Mouse (Mus musculus): ENCODE results near the gene Eps15l1. TPM values are rescaled to one million over a fixed set of nuclear protein-coding genes. Genes with fewer than 3 reads are reported as not detected.
A peak's percentile ranks its signal among the peaks of the same experiment; 100 is the strongest.

Gene Eps15l1
- total and polyA plus RNA-seq, 3 experiments: 19.1 to 40.8 TPM; not detected in 1

DNA sequence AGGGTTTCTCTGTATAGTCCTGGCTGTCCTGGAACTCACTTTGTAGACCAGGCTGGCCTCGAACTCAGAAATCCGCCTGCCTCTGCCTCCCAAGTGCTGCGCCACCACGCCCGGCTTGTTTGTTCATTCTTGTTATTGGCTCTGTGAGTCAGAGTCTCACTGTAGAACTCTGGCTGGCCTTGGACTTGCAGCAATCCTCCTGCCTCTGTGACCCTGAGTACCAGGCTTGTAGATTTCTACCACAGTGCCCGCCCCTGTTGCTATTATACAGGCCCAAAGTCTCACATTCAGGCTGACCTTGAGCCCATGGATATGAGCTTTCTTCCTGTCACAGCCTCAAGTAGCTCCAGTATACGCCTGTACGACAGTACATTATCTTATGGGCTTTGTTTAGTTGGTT lies 124.7 kb downstream of the Eps15l1 start:
- Histone ChIP-seq H3K79me2 (ENCODE audit: control insufficient read depth, insufficient read depth, low read length, poor library complexity) (no peaks in the 10 kb centered on the region), H3K9ac (ENCODE audit: control insufficient read depth, low read depth, low read length, poor library complexity, severe bottlenecking) (no peak overlapping the region), H3K4me3 (ENCODE audit: control insufficient read depth in 1 of 2, insufficient read depth in 1 of 2, low read depth in 2 of 2, low read length in 2 of 2) (no peak overlapping the region), H3K27me3 (ENCODE audit: control insufficient read depth in 1 of 2, insufficient read depth in 2 of 2, low read length in 2 of 2) (0 out of 4 replicates have a peak, but pooled peaks cover 0 to 1% of the 10 kb centered on the region in 2 experiments), H3K27ac (ENCODE audit: control insufficient read depth, low read depth, low read length) (no peak overlapping the region), H3K9me3 (replicated peaks; ENCODE audit: insufficient read depth, low read length) (no peaks in the 10 kb centered on the region), H3K36me3 (ENCODE audit: control insufficient read depth in 1 of 2, insufficient read depth in 2 of 2, low read length in 2 of 2) (peaks cover 0 to 7% of the 10 kb centered on the region in 2 experiments; a peak in 2 of 4 replicates), H3K4me1 (ENCODE audit: control insufficient read depth in 1 of 2, insufficient read depth in 2 of 2, low read length in 2 of 2) (peaks cover 4 to 7% of the 10 kb centered on the region in 2 experiments)
- TF ChIP-seq GATA1 (IDR thresholded peaks at IDR 0.05; ENCODE audit: low read depth, low read length): no peak
- no peak for TF ChIP-seq KAT2A (conservative IDR thresholded peaks at IDR 0.05; ENCODE audit: low read depth, low read length)
- no peak for TF ChIP-seq GABPA (IDR thresholded peaks at IDR 0.05; ENCODE audit: low read depth, low read length)
- no peak for TF ChIP-seq ZMIZ1 (IDR thresholded peaks at IDR 0.05; ENCODE audit: low read depth, low read length)
- TF ChIP-seq CTCF (IDR thresholded peaks at IDR 0.05 in 2 of 3, conservative IDR thresholded peaks at IDR 0.05 in 1 of 3; ENCODE audit: control insufficient read depth in 1 of 3, insufficient read depth in 1 of 3, low read depth in 2 of 3, low read length in 3 of 3, poor library complexity in 1 of 3, severe bottlenecking in 1 of 3): no peak
- TF ChIP-seq MAFK (IDR thresholded peaks at IDR 0.05; ENCODE audit: borderline replicate concordance, low read depth, low read length): no peak
- no peak for TF ChIP-seq UBTF (IDR thresholded peaks at IDR 0.05; ENCODE audit: borderline replicate concordance, insufficient read depth, low read depth, low read length)
- TF ChIP-seq E2F4 (IDR thresholded peaks at IDR 0.05; ENCODE audit: borderline replicate concordance, low read depth, low read length): no peak
- TF ChIP-seq NRF1 (IDR thresholded peaks at IDR 0.05; ENCODE audit: insufficient read depth, low read depth, low read length, poor library complexity, severe bottlenecking): no peak
- no peak for TF ChIP-seq JUND (IDR thresholded peaks at IDR 0.05; ENCODE audit: low read depth, low read length)
- no peak for TF ChIP-seq POLR2AphosphoS2 (IDR thresholded peaks at IDR 0.05; ENCODE audit: low read length)
- no peak for TF ChIP-seq MYC (IDR thresholded peaks at IDR 0.05; ENCODE audit: low read depth, low read length)
- TF ChIP-seq HCFC1 (IDR thresholded peaks at IDR 0.05; ENCODE audit: low read depth, low read length): no peak
- TF ChIP-seq MAZ (IDR thresholded peaks at IDR 0.05; ENCODE audit: low read depth, low read length): no peak
- TF ChIP-seq MXI1 (IDR thresholded peaks at IDR 0.05; ENCODE audit: low read depth, low read length): no peak
- no peak for TF ChIP-seq ZKSCAN1 (IDR thresholded peaks at IDR 0.05; ENCODE audit: low read depth, low read length)
- no peak for TF ChIP-seq EP300 (IDR thresholded peaks at IDR 0.05; ENCODE audit: low read depth in 1 of 2, low read length in 2 of 2)
- no peak for DNase-seq (ENCODE audit: low read depth, low spot score)

DNA sequence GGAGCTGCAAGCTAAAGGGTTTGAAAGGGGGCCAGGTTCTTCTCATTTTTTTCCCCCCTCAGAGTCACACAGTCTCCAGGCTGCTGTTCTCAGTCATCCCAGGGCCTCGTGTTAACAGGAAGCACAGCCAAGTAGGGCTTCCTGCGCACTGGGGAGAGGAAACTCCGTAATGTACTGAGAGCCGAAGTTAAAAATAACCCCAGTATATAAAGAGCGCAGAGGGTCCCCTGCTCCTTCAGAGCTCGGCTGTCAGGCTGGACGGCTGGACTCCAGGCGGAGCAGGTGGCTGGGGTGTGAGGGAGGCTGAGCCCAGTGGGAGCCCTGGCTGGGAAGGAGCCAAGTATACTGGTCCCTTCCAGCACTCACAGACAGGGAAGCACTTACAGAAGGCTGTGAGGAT lies 125.6 kb downstream of the Eps15l1 start:
- H3K27me3 ChIP-seq (ENCODE audit: control insufficient read depth in 1 of 2, insufficient read depth in 2 of 2, low read length in 2 of 2): 0 out of 4 replicates have a peak, but pooled peaks cover 0 to 1% of the 10 kb centered on the region in 2 experiments
- peak overlapping the region; percentile 25 to 26; a peak in 3 of 4 replicates for H3K4me3 ChIP-seq (ENCODE audit: control insufficient read depth in 1 of 2, insufficient read depth in 1 of 2, low read depth in 2 of 2, low read length in 2 of 2)
- H3K27ac ChIP-seq (ENCODE audit: control insufficient read depth, low read depth, low read length): peak overlapping the region; percentile 52
- peaks cover 4 to 7% of the 10 kb centered on the region in 2 experiments for H3K4me1 ChIP-seq (ENCODE audit: control insufficient read depth in 1 of 2, insufficient read depth in 2 of 2, low read length in 2 of 2)
- no peak for TF ChIP-seq MAFK (IDR thresholded peaks at IDR 0.05; ENCODE audit: borderline replicate concordance, low read depth, low read length)
- TF ChIP-seq CHD2 (IDR thresholded peaks at IDR 0.05; ENCODE audit: low read length): no peak
- TF ChIP-seq CTCF (IDR thresholded peaks at IDR 0.05 in 2 of 3, conservative IDR thresholded peaks at IDR 0.05 in 1 of 3; ENCODE audit: control insufficient read depth in 1 of 3, insufficient read depth in 1 of 3, low read depth in 2 of 3, low read length in 3 of 3, poor library complexity in 1 of 3, severe bottlenecking in 1 of 3): no peak
- no peak for TF ChIP-seq RCOR1 (IDR thresholded peaks at IDR 0.05; ENCODE audit: low read depth, low read length)
- no peak for TF ChIP-seq MAZ (IDR thresholded peaks at IDR 0.05; ENCODE audit: low read depth, low read length)
- TF ChIP-seq ZMIZ1 (IDR thresholded peaks at IDR 0.05; ENCODE audit: low read depth, low read length): no peak
- TF ChIP-seq MYC (IDR thresholded peaks at IDR 0.05; ENCODE audit: low read depth, low read length): no peak
- no peak for TF ChIP-seq MEF2A (IDR thresholded peaks at IDR 0.05; ENCODE audit: extremely low read depth, insufficient replicate concordance, low read depth, low read length, poor library complexity, severe bottlenecking)
- no peak for TF ChIP-seq UBTF (IDR thresholded peaks at IDR 0.05; ENCODE audit: borderline replicate concordance, insufficient read depth, low read depth, low read length)
- TF ChIP-seq RAD21 (IDR thresholded peaks at IDR 0.05; ENCODE audit: low read depth, low read length): no peak
- no peak for TF ChIP-seq ZC3H11A (IDR thresholded peaks at IDR 0.05; ENCODE audit: low read depth, low read length)
- no peak for TF ChIP-seq CHD1 (IDR thresholded peaks at IDR 0.05; ENCODE audit: low read depth, low read length)
- TF ChIP-seq USF1 (IDR thresholded peaks at IDR 0.05; ENCODE audit: low read depth, low read length): no peak
- TF ChIP-seq ZKSCAN1 (IDR thresholded peaks at IDR 0.05; ENCODE audit: low read depth, low read length): no peak
- TF ChIP-seq MXI1 (IDR thresholded peaks at IDR 0.05; ENCODE audit: low read depth, low read length): no peak
- no peak for TF ChIP-seq SMC3 (IDR thresholded peaks at IDR 0.05; ENCODE audit: low read depth, low read length)
- no peak for TF ChIP-seq TCF12 (IDR thresholded peaks at IDR 0.05; ENCODE audit: low read depth, low read length)
- H3K79me2 ChIP-seq (ENCODE audit: control insufficient read depth, insufficient read depth, low read length, poor library complexity): no peaks in the 10 kb centered on the region
- peak overlapping the region; percentile 42 for H3K9ac ChIP-seq (ENCODE audit: control insufficient read depth, low read depth, low read length, poor library complexity, severe bottlenecking)
- peaks cover 0 to 7% of the 10 kb centered on the region in 2 experiments; a peak in 2 of 4 replicates for H3K36me3 ChIP-seq (ENCODE audit: control insufficient read depth in 1 of 2, insufficient read depth in 2 of 2, low read length in 2 of 2)
- no peaks in the 10 kb centered on the region for H3K9me3 ChIP-seq (replicated peaks; ENCODE audit: insufficient read depth, low read length)
- peak; percentile 55 for DNase-seq (ENCODE audit: low read depth, low spot score)
